Mouse (Mus musculus) gastrocnemius, postnatal 10 days (tissue): Measurements from ENCODE around the gene Itpr1. TPM values are rescaled to one million over a fixed set of nuclear protein-coding genes. Genes with fewer than 3 reads are reported as not detected.

ENCODE experiments used
- DNase-seq: peaks from one replicate; pipeline ENCODE4 v3.0.0; 2021; ENCODE audit warnings: mixed read lengths
- total RNA-seq, 2 experiments: library from RNA; stranded (reverse); gene quantifications; 2 replicates each; pipeline ENCODE4 v1.2.3; 2021

Gene Itpr1
- total RNA-seq, 2 experiments from 2014 or later = 19.7 to 30.6 TPM

DNA sequence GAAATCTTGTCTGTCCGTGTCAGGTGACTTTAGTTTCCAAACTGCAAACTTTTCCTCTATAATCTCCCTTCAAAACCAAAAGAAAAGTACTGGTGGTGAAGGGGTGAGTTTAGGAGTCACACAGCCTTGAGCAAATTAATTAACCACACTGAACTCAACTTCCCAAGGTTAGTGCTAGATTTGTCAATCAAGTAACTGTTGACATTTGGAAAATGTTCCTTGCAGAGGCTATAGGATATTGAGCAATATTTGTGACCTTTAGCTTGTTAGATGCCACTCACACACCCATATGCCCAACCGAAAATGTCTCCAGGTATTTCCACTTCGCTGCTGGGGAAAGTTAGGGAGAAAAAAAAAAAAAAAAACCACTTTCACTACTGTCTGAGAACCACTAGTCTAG is 259.0 kb downstream of the Itpr1 start:
- no peak for DNase-seq

DNA sequence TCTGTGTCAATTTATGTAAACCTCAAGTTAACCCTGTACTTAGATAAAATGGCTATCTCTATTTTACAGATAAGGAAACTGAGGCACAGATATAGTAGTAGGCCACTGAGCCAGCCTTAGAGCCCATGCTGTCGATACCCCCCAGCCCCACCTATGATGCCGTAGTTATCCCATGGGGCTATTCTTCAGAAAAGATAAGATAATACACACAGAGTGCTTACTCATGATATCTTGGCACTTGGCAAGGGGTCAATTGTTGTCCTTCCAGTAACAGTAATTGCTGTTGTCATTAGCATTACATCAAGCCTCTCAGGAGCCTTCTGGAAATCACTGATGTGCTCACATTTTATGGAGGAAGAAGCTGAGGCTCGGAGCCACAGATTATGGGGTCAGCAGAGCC is 259.9 kb downstream of the Itpr1 start:
- DNase-seq = no peak

DNA sequence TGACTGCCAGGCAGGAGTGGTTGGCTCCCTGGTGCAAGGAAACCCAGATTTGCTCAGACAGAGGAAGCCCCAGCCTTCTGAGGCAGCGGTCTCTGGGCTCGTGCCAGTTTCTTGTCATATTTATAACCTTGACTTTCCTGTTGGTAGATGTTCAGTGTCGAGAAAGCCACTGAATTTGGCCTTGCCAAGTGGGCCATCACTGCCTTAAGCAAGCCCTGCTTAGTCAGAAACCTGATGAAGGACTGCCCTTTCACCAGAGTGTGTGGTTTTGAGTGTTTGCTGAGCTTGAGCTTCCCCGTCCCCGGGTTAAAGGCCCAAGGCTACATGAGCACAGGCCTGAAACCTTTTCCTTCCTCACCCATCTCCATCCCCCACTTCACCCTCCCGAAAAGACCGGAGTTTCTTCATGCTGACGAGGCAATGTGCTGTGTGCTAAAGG is 263.9 kb downstream of the Itpr1 start:
- DNase-seq = no peak

- no peak for DNase-seq
Measured at GRCm38 (mm10) chr6:108477602-108478001, 264.7 kb downstream of the Itpr1 start.

- no peak for DNase-seq
Measured at GRCm38 (mm10) chr6:108481190-108481589, 268.3 kb downstream of the Itpr1 start.

DNA sequence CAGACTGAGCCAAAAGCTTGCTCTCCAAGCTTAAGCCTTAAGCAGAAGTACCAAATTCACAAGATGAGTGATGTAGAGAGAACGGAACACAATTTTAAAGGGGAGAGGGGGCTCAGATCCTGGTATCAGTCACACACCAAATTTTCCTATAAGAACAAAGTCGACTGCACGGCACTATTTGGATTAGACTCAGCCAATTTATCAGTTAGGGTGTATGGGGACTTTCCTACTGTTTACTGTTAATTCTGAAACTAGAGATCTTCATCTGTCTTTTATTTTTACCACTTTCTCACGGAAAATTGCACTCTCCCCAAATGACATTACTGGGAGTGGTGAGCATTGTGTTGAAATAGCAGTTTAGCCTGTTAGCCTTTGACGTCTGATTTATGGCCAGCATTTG is 269.6 kb downstream of the Itpr1 start:
- DNase-seq = no peak

DNA sequence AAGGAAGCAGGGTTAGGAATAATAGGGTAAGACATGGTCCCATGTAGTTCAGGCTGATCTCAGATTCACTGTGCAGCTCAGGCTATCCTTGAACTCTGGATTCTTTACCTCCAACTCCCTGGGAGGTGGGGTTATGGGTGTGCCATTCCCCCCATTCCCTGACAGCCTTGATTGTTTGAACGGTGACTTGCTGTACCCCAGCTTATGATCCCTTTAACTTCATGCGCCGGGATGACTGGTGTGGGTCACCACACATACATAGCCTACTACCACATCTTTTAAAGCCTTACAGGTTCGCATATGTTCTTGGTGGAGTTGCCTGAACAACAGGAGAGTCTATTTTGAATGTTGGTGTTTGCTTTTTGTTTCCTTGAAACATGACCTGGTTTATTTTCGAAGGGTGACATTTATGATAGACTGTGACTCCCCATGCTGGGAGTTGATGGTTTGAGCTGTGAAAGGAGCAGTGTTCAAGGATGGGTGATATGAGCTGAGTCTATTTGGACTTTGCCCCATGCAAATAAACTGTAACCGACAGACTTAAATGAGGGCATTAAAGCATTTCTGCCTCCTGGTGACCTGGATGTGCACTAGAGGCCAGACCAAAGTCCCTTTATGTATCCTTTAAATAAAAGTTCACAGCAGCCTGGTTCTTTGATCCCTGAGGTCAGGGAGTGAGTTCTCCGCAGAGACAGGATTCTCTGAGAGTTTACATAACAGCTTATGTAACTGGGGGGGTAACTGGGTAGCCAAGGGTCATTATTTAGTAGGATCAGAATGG is 273.5 kb downstream of the Itpr1 start:
- DNase-seq = no peak

DNA sequence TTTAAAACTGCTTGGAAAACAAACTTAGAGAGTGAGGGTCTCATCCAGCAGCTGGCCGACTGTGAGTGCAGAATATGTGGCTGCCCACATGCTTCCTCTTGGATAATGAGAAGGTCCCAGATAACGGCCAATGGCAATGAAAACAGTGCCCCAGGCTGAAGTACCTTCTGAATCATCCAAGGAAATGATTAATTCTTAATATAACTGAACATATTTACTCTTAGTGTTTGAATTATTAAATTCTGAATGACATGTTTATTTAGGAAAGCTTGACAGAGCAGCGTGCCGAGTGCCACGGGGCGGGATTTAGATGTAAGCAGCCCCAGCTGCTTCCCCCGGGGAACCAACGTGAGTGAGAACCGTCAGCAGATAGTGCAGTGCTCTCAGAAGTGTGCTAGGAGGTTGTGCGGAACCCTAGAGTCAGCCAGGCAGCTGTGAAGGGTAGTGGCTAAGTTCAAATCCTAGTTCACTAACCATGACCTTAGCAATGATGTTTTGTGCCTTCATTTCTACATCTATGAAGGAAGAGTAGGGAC is 274.5 kb downstream of the Itpr1 start:
- DNase-seq = no peak

GRCm38 (mm10) chr6:108488250-108488649 is 275.4 kb downstream of the Itpr1 start:
- no peak for DNase-seq

- no peak for DNase-seq
Measured at GRCm38 (mm10) chr6:108491969-108492368, 279.1 kb downstream of the Itpr1 start.

GRCm38 (mm10) chr6:108493753-108494152 is 280.9 kb downstream of the Itpr1 start:
- DNase-seq = no peak

DNA sequence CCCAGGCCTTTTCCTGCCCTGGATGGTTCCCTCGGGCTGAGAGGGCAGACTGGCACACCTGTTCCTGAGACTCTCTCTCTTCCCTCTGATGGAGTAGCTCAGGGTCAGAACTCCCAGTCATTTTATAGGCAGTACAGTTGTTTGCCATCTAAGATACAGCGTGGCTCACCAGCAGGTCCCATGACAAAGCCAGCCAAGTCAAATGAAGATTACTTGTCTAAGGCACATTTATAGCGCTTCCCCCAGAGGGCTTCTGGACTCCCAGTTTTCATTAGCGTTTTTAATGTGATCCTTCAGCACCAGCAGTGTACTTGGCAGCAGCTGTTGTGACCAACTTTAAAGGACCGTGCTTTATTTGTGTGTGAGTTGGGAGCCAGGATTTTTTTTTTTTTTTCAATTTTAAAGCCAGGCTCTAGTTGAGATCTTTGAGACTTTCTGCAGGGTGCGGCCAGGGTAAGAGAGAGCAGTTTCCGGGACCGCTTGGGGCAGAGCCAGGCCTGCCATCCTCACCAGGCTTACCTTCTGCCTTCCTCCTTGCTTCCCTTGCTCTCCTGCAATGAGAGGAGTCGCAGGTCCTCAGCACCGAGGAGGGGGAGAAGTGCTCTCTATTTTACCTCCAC is 281.4 kb downstream of the Itpr1 start:
- no peak for DNase-seq

DNA sequence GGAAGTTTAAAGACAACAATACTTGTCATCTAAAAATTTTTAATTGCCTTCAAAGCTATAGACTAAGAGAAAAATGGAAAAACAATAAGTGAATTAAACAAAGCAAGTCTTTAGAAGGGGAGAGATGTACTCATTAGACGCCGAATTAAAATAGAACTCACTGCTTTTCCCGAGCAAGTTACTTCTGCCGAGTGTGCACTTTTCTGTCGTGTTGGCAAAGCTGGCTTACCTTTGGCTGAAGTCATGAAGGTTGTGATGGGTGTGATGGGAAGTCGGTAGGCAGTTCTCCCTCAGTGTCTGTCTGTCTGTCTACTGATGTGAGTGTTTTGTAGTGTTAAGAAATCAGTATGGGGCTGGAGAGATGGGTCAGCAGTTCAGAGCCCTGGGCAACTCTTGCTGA is 282.1 kb downstream of the Itpr1 start:
- DNase-seq = no peak

GRCm38 (mm10) chr6:108498070-108498469 is 285.2 kb downstream of the Itpr1 start:
- DNase-seq = no peak

DNA sequence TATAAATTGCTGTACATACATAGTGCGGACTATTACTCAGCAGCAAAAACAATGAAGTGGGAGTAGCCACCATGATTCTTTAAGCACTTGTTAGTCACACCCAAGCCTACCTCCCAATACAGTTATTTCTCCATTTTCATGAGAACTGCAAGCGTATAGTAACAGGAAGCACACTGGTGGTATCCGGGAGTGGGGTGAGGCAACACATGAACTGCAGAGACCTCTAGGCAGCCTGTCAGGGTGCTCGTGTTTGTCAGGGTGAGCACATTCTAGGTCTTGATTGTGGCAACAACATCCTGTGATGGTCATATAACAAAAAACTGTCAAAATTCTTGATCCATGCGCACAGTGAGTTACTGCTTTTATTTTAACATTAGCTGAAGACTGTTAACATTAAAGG is 290.8 kb downstream of the Itpr1 start:
- no peak for DNase-seq

DNA sequence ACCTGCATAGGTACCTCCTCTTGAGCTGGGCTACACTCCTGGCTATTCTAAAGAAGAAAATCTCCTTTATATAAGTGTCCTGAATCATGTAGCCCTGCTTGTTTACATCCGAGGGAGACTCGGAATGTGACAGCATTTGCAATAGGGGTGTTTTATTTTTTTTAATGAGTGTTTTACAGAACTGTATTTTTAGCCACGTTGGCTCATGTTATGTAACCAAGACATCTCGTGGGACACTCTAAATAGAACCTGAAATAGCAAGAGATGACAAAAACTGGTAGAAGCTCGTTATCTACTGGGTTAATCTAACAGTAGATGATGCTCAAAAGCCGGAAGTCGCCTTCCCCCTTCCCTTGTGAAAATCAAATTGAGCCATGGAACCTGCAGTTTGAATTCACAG is 291.8 kb downstream of the Itpr1 start:
- DNase-seq = no peak

DNA sequence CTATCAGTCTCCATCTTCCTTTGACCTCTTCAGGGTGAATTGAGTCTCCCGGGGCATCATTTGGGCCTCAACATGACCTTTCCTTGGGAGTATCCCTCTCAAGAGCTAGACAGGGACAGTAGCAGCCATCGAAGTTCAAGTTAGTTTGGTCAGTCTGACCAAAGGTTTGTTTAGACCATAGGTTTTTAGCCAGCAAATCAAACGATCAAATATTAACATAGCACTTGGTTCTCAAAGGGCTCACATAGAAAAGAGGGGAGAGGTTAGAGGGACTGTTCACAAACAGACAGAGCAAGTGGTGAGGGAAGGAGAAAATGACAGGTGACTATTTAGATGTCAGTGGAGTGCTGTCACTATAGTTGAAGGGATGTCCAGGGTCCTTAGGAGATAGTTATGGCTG is 293.3 kb downstream of the Itpr1 start:
- DNase-seq = no peak

DNA sequence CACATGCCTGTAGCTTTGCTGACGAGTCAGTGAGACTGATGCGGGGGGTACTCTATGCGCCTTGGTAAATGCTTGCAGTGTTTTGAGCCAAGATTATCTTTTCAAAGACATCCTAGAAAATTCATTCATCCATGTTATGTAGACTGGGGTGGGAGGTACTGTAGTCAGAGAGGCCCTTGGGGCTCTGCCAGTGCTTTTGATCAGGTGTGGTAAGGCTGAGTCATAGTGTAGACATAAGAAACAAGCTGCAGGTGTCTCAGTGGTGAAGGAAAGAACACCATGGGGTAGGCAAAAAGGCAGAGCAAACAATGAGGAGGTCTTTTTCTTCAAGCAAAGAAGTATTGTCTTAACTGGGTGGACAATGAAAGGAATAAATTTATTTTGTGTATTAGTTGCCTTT is 294.4 kb downstream of the Itpr1 start:
- no peak for DNase-seq

- no peak for DNase-seq
Measured at GRCm38 (mm10) chr6:108509320-108509719, 296.4 kb downstream of the Itpr1 start.

- DNase-seq = no peak
Measured at GRCm38 (mm10) chr6:108510101-108510500, 297.2 kb downstream of the Itpr1 start.

GRCm38 (mm10) chr6:108512097-108512496 is 299.2 kb downstream of the Itpr1 start:
- DNase-seq = no peak

DNA sequence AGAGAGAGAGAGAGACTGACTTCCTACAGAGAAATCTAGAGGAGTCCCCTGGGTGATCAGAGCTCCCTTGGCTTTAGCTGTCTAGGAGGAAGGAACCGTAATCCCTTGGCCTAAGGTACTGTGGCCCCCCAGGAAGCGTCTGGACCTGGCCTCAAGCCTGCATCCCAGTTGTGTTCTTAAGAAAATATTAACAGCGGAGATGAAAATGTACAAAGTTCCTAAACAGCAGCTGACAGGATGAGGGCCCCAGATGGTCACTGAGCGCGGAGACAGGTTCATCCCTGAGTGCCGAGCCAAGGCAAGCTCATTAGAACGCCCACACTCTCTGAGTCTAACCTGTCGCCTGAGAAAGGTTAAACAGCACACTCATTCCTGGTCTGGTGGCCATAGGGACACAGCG is 300.1 kb downstream of the Itpr1 start:
- DNase-seq = no peak

- DNase-seq = no peak
Measured at GRCm38 (mm10) chr6:108516248-108516647, 303.4 kb downstream of the Itpr1 start.
